Mouse (Mus musculus): Measurements from ENCODE around the gene Tjp1. TPM values are rescaled to one million over a fixed set of nuclear protein-coding genes. Genes with fewer than 3 reads are reported as not detected.

Gene Tjp1
- polyA plus RNA-seq, 1 experiment, result 24.1 TPM

DNA sequence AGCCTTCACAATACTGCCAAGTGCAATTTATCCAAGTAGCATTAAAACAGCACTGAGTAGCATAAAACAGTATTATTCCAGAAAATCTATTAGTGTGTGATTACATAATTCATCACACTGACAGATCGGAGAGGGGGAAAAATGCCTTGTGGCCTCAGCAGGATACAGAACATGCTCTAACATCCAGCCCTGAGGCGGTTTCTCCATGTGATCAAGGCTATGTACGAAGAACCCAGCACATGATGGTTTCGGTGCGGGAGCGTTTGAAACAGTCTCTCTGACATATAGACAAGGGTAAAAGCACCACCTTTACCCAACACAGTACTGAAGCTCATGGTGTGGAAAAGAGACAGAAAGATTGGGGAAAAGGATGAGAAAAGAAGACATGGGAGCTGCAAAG, 38.4 kb downstream of the Tjp1 start:
- DNase-seq (ENCODE audit: low read depth), result no peak

DNA sequence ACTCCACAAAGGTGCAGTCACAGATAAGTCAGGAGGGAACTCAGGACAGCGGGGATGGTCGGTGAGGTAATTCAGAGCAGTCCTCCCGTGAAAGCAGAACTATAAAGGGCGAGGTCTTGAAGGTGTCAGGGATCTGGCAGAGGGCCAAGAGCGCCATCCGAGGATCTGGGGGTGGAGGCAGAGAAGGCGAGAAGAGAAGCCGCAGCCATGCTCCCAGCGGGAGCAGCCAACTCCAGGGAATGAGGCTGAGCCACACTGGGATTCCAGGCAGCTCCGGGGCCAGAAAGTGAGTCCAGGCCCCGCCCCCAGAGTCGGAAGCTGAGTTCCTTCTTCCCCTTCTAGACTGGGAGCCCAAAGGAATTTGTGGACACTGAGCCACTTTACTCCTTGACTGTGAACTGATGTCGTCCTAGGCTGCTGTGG, 41.3 kb downstream of the Tjp1 start:
- DNase-seq (ENCODE audit: low read depth), result no peak

DNA sequence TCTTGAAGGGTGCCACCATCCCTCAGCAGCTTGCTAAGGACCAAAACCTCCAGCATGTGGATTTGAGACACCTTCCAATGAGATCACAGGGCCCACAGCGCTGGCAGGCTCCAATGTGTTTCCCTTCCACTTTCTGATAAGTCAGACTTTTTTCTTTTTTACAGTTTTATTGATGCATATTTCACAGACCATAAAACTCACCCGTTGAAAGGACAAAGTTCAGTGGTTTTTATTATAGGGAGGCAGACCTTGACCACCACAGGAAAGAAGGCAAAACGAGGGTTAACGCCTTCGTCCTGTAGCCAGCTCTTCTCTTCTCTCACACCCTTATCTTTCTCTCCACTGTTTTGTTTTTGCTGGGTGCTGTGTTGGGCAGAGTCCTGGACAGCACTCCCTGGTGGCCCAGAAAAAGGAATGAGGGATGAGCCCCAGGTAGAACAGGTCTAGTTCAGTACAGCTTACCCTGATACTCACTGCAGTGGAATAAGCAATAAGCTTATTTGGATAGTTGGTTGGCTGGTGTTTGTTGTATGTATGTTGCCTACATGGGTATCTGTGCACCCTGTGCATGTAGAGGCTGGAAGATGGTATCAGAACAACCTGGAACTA, 43.3 kb downstream of the Tjp1 start:
- no peak for DNase-seq (ENCODE audit: low read depth)

DNA sequence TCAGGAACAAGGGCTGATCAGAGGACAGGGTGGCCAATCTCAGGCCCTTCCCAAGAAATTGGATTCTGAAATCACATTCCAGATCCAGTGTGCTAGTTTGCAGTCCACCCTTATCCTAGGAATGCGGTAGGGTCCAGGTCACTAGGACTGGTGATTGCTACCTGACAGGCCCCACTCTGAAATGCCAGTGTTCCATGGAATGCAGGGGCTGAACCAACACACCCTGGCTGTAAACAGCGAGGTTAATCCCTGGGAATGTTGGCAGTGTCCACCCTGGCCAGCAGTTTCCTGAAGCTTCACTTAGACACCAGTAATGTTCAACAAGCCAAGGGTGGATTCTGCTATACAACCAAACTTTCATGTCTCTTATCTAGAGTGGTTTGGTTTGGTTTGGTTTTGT, 45.4 kb downstream of the Tjp1 start:
- DNase-seq (ENCODE audit: low read depth), result no peak

DNA sequence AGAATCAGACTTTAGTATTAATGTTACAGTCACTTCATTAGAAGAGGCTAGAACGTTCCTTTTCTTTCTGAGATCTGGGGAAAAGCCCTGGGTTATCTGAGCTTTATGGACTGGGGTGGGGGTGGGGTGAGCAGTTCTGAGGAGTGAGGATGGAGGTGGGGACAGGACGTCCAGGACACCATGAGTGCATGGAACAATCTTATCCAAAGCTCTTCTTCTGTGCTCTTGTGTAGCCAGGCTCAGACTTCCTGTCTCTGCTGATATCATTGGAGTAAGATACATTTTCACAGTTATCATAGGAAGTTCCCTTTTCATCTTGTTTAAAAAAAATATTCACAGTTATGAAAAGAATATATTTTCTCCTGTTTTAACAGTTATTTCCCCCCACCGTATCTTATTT, 55.5 kb downstream of the Tjp1 start:
- DNase-seq (ENCODE audit: low read depth), result no peak

DNA sequence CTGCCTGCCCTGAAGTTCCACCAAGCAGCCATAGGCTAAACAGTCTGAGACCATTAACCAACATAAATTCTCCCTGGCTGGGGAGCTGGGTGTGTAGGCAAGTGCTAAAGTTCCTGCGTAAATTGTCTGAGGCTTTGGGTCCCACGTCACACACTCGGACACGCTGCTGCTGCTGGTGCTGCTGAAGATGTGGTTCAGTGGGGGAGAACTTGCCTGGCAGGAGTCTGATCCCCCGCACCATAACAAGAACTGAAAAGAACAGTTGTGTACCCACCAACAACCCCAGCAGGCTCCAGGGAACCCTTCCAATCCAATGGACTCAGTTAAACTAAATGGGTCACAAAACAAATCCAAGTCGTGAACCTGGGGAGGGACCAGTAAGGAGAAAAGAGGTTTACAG, 56.2 kb downstream of the Tjp1 start:
- DNase-seq (ENCODE audit: low read depth), result no peak

DNA sequence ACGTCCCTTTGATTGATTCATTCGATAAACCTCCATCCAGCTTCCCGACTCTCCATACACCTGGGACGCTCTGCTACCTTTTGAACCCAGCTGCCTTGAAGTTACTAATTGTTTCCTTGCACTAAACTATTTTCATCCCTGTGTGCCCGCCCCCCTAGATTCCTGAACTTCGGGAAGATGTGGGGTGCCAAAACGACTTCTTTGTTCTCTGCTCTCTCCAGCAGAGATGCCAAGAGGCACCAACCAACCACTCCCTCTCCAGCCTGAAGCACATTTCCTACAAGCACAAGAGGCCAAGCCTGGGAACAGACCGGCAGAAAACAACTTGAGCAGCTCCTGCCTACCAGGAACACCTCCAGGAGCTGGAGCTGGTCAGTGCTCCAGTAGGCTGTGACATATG, 57.4 kb downstream of the Tjp1 start:
- DNase-seq (ENCODE audit: low read depth), result peak; percentile 31

DNA sequence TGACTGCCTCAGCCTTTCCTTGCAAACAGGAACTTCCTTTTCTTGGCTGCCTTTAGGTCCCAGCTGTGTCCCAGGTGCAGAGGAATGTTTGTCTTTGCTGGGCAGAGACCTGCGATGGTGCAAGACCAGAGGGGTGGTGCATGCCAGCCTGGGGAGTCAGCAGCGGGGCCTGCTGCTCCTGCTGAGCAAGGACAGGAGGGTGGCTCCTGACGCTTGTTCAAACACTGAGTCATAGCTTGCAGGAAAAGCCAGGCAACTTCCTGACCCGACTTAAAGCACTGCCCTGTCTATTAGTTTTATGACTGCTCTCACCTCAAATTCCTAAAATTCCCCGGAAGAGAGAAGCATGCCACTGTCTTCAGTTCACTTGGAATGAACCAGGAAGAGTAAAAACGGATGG, 57.9 kb downstream of the Tjp1 start:
- peak; percentile 58 for DNase-seq (ENCODE audit: low read depth)

DNA sequence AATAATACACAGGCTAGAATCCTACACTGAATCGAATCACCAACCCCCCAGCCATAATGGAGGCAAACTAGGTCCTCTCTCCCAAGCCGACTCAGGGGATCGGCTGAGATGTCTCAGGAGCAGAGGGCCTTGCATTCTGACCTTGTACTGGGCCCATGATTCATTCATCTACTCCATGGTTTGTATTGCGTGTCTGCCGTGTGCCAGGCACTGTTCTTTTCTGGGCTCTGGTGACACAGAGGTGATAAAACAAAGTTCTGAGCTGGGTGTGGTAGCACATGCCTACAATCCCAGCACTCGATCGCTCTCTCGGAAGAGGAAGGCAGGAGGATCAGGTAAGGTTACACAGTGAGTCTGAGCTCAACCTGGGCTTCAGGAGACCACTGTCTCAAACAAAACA, 59.4 kb downstream of the Tjp1 start:
- no peak for DNase-seq (ENCODE audit: low read depth)

DNA sequence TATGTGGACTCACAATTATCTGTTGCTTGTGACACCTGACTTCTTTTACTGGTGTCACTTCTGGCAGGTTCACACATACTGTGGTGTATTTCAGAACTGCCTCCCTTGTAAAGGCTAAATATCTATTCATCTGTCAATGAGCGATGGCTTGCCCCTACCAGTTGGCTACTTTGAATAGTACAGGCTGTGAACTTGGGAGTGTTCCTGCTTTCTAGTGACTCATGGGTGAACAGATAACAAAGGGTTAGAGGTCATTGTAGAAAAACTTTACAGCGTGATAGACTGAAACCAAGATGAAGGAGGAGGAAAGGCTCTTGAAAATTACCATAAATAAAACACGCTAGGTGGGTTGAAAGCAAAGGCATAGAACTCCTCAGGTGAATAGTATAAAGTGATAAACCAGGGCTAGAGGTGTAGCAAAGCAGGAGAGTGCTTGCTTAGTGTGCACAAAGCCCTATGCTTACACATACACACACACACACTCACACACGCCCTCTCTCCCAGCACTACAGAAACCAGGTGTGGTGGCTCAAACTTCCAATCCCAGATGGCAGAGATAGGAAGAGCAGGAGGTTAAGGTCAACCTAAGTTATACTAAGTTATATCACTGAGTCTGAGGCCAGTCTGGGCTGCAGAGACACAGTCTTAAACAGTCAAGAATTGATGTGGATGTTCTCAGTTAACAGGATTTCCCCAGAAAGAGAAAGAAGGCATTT, 60.1 kb downstream of the Tjp1 start:
- no peak for DNase-seq (ENCODE audit: low read depth)

DNA sequence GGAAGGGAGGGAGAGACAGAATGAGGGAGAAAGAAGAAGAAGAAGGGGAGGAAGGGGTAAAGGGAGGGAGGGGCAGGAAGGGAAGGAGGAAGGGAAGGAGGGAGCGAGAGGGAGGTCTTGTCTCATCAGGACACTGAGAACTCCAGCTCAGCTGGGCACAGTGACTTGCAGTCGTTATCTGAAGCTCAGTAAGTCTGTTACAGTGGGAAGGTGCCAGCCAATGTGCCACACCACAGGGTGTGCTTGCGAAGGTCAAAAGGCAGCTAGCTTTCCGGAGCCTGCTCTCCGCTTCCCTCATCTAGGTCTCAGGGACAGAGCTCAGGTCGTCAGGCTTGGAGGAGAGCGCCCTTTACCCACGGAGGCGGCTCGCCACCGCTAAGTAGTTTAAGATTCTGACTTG, 61.4 kb downstream of the Tjp1 start:
- DNase-seq (ENCODE audit: low read depth), result no peak

DNA sequence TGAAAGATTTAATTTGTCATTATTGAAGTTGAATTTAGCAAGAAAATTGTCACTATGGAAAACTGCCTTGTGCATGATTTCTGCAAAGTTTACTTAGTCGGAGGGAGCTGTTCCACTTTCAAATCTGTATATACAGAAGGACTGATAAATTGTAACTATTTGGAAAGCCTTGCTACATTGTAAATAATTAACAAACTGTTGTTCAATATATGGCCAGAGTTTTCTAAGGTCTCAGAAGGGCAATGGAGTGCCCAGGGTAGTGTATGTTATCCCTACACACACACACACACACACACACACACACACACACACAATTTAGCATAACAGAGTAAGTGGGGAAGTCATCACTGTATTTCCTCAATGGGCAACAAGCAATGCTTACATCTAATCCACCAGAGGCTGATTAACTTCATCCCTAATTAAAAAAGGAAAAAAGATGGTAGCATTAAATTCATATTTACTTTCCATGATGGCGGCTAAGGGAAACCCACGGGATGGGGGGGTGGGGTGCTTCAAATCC, 63.0 kb downstream of the Tjp1 start:
- DNase-seq (ENCODE audit: low read depth), result no peak

DNA sequence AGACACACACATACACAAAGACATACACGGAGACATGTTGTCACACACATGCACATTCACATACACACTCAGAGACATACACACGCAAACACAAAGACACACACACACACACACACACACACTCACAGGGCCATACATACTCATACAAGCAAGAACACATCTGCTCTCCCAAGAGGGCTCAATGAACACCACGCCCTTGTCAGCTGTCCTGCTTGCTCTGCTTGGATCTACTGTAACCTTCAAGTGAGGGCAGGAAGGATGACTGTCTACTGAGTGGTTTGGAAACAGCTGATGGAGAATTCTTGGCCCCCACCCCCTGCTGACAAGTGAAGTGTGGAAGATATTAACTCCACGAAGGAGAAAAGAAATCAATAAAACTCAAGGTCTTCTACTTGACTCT, 64.1 kb downstream of the Tjp1 start:
- no peak for DNase-seq (ENCODE audit: low read depth)

DNA sequence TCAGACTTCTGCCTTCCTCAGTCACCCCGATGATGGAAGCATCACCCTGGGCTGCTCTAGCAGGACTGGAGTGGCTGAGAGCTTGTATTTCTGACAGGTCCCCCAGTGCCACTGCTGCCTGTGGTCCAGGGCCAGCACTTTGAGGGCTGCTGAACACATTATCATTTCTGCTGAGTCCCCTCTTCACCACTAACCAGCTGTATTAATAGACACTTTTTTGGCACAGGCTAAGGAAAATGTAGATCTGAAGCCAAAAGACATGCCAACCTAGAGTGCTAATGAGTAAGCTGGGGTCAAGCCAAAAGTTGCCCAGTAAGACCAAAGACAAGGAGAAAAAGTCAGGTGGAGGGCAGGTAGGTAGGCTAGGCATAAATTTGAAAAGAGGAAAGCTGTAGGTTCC, 66.2 kb downstream of the Tjp1 start:
- DNase-seq (ENCODE audit: low read depth), result no peak

DNA sequence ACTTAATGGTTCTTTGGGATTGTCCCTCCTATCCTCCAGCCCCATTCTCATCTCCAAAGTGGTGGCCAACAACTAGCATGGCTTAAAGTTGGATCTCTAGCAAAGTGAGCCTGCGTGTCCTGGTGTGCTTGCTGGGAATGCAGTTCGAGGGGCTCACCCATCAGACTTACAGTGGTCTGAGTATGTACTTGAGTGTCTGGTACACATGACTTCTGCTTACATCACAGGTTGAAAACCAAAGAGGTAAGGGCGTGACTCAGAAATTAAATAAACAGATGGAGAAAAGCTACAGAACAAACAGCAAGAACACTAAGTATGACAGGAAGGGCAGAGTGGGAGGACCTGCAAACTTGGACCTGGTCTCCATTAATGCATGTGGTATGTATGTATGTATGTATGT, 67.4 kb downstream of the Tjp1 start:
- DNase-seq (ENCODE audit: low read depth), result no peak

DNA sequence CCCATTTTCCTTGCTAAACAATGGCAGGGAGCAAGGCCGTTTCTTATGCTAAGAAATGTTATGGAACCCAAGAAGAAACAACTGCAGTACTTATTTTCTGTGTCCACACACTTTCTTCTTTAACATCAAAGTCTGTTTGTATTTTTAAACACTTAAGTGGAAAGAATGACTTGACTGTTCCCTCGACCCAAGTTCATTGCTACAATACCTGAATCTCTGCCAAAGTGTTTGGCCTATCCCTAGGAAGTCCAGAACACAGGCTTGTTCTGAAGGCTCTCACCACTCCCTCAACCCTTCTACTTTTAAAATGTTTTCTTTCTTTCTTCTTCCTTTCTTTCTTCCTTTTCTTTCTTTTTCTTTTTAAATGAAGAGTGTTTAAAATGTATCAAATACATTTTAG, 71.5 kb downstream of the Tjp1 start:
- no peak for DNase-seq (ENCODE audit: low read depth)

DNA sequence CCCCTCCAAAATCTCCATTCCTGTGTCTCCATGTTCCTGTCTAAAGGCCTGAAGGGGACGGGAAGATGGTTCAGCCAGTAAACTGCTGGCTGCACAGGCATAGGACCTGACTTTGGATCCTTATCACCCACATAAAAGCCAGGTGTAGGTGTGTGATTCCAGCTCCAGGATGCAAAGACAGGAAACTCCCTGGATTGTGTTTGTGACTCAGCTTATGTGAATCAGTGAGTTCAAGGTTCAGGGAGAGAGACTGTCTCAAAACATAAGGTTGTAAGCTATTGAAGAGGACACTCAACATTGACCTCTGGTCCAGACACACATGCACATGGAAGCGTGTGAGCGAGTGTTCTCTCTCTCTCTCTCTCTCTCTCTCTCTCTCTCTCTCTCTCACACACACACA, 72.4 kb downstream of the Tjp1 start:
- DNase-seq (ENCODE audit: low read depth), result no peak

DNA sequence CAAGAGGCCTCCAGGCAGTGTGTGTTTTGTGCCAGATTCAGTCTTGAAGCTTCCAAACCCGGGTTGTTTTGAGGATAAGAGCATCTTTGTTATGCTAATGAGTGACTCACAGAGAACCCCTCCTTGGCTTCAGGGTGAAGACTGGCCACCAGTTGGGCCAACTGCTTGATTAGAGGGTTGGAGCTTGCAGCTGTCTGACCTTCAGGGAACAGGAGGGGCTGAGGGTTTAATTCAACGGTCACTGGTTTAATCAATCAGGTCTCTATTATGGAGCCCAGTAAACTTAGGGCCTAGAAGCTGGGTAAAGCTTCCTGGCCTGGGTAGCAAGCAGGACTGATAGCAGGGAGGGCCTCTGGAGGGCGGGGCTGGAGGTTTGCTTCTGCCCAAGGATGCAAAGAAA, 73.3 kb downstream of the Tjp1 start:
- no peak for DNase-seq (ENCODE audit: low read depth)

DNA sequence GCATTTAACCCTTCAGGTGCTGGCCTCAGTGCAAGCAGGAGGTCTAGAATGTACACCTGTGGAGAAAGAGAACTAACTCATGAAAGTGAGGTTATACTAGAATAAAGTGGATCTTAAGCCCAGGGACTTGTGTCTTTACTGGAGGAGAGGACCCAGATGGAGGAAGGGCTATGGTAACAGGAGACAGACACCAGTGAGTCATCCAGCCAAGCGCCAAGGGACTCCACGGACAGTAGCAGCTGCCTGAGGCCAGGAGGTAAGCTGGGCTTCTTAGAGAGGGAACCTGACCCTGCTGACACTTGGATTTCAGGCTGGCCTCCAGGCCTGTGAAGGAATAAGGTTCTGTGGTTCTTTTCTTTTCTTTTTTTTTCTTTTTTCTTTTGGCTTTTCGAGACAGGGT, 75.3 kb downstream of the Tjp1 start:
- DNase-seq (ENCODE audit: low read depth), result no peak

DNA sequence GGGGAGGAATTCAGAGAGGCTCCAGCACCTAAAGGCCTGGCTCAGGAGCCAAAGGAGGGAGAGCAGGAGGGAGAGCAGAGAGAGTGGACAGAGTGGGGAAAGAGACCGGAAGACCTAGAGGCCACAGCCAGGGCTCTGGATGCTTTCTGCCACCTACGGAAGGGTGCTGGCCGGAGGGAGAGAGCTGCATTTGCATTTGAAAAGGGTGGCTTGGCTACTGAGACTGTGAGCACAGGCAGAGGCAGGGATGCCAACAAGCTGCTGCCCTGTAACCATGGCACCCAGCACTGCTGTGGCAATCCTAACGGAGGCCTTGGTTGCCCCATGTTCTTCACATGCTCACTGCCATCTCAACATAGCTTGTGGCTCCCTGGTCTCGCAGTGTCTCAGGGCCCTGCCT, 77.4 kb downstream of the Tjp1 start:
- no peak for DNase-seq (ENCODE audit: low read depth)

DNA sequence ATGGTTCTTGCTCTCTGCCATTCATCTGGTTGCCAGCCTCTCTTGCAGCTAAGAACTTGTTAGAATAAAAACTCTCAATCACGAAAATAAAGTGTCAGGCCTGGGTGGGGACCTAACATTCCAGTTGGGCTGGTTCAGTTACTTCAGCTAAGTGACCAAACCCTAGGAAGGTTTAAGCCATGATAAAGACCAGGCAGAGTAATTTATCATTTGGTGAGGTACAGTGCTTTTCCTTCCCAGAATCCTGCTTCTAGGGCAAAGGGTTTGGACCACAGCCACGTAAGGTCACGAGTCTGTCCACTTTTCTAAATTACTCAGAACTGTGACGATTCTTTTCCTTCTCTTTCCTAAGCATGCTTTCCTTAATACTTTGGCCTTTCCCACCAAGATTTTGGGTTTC, 86.1 kb downstream of the Tjp1 start:
- DNase-seq (ENCODE audit: low read depth), result no peak

DNA sequence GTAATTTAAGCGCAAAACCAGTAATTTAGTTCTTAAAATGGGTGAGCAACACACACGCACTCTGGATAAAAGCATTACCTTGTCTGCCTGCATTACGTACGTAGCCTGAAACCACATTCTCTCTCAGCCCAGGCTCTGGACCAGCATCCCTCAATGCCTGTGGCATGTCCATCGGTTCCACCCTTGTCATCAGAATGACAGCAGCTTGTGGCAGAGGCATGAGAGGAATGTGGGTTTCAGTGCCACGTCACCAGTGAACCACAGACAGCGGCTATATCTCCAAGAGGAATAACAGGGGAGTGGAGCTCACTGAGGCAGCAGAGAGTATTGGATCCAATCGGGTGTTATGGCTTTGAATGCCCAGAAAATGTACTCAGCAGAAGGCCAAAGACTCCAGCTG, 88.1 kb downstream of the Tjp1 start:
- DNase-seq (ENCODE audit: low read depth), result no peak

DNA sequence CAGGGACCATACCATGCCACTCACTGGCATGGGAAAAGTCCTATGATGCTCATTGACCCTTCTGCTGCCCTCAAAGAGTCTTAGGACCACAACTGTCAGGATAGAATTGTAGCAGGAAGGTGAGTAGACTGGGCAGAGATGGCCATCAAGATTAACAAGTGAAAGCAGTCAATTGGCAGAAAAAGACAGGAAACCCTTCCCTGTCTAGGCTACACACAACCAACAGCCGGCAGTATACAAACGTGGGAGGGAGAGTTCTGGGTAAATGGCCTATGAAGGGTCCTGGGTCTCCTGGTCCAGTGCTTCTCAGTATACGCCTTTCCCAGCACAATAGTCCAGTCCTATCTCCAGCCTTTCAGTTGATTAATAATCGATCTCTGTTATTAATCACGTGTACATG, 89.4 kb downstream of the Tjp1 start:
- no peak for DNase-seq (ENCODE audit: low read depth)

DNA sequence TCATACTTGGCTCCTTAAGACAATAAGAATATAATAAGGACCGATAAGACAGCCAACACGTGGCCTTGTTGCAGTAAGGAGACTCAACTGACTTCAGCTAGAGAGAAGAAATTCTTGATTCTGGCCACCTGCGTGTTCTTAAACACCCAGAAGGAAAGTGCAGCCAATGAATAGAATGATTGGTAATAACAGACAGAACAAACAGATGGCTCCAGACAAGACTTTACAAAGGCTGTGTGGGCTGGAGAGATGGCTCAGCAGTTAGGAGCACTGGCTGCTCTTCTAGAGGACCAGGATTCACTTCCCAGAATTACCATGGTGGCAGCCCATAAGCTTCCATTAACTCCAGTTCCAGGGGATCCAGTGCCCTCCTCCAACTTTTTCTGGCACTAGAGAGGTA, 90.7 kb downstream of the Tjp1 start:
- no peak for DNase-seq (ENCODE audit: low read depth)
